Mouse (Mus musculus): ENCODE measurements around the gene Spop.
A peak's percentile ranks its signal among the peaks of the same experiment; 100 is the strongest.

Spop gene

GRCm38 (mm10) chr11:95520456-95521072 lies 106.7 kb downstream of the Spop start:
- DNase-seq (ENCODE audit: low spot score): peak; percentile 96

- DNase-seq (ENCODE audit: low spot score): peak; percentile 87
Observed at GRCm38 (mm10) chr11:95521563-95521962, 107.7 kb downstream of the Spop start.

GRCm38 (mm10) chr11:95527307-95527706 lies 113.4 kb downstream of the Spop start:
- DNase-seq (ENCODE audit: low spot score): no peak

GRCm38 (mm10) chr11:95528231-95528630 lies 114.4 kb downstream of the Spop start:
- DNase-seq (ENCODE audit: low spot score): no peak

GRCm38 (mm10) chr11:95532353-95533072 lies 118.6 kb downstream of the Spop start:
- DNase-seq (ENCODE audit: low spot score): no peak

GRCm38 (mm10) chr11:95533484-95534160 lies 119.7 kb downstream of the Spop start:
- DNase-seq (ENCODE audit: low spot score): peak; percentile 94

- no peak for DNase-seq (ENCODE audit: low spot score)
Observed at GRCm38 (mm10) chr11:95538378-95539104, 124.7 kb downstream of the Spop start.

- peak; percentile 39 for DNase-seq (ENCODE audit: low spot score)
Observed at GRCm38 (mm10) chr11:95540637-95541385, 126.9 kb downstream of the Spop start.

Measured in embryo, embryonic 10 days (tissue).